Mouse (Mus musculus): ENCODE measurements at regions not wholly inside any gene's neighbourhood (a gene's known extent, or its start where the extent isn't known, plus 50 kb on each side); places are given as distances from the start of the nearest gene placed in this dataset.

- TF ChIP-seq POLR2A (IDR thresholded peaks at IDR 0.05; ENCODE audit: borderline replicate concordance, control insufficient read depth, low read depth, low read length) (no peak), CTCF (IDR thresholded peaks at IDR 0.05; ENCODE audit: control insufficient read depth, insufficient read depth, low read length) (no peak)
Observed at GRCm38 (mm10) chr6:12244151-12244550, 336.5 kb downstream of the Phf14 start.
